ENCODE assay signal across 23 mouse cellular contexts in the genomic region with DNA sequence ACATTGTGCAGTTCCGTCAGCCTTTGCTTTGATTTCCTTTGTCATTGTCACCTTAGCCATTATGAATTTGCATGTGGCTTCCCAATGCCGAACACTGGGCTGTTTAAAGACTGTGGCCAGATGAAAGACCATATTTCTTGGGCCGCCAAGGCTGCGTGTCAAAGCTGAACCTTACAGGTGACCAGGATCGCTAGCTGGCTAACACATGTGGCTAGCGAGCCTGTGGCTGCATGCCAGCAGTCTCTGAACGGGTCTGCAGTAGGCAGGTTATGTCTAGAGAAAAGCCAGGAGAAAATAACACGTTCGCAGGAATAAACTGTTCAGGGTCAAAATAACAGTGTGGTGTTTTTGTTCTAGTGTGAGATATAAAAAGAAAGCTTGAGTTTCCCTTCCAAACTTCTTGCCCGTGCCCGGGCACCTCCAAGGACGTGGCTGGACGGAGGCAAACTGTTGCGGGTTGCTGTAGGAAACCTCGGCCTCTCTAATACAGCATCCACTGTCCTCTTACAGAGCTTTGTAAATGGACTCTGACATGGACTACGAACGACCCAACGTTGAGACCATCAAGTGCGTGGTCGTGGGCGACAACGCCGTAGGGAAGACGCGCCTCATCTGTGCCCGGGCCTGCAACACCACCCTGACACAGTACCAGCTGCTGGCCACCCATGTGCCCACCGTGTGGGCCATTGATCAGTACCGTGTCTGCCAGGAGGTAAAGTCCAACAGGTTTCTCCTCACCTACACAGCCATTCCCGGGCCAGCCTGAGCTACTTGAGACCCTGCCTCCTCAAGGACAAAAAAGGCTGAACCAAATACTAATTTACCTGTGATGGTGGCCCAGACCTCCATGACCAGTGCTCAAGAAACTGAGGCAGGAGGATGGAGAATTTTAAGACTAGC. TPM values are rescaled to one million over a fixed set of nuclear protein-coding genes. Genes with fewer than 3 reads are reported as not detected.
DNase-seq lines count a peak whose midpoint lies in the region; ATAC-seq and TF ChIP-seq lines count a peak whose summit lies in the region.
"Had no signal": no experiment of that assay in that cellular context is flagged by ENCODE, and none has a peak within 500 bp of the region (broad histone marks: within the 10 kb centered on the region; RNA-seq: fewer than 3 reads in every experiment).

No protein-coding gene starts in this region.

- TF ChIP-seq POLR2A in heart, adult 2 months (IDR thresholded peaks at IDR 0.05; ENCODE audit: insufficient read depth, low read depth, low read length): no peak

- H3K27ac ChIP-seq in heart, adult 2 months: peak overlapping the region; percentile 47
- H3K27ac ChIP-seq in hindbrain, embryonic 12.5 days: no peak overlapping the region
- H3K27ac ChIP-seq: forebrain, embryonic 10.5 days; hindbrain, postnatal 0 days; kidney, postnatal 0 days; liver, embryonic 13.5 days; neural tube, embryonic 12.5 days had no signal

- H3K36me3 ChIP-seq in heart, adult 2 months (ENCODE audit: control insufficient read depth, insufficient read depth, low read length): peaks cover 33% of the 10 kb centered on the region
- H3K36me3 ChIP-seq in hindbrain, embryonic 12.5 days: peaks cover 9% of the 10 kb centered on the region; the same call in 1 of the 2 replicates

- WGBS in heart, adult 2 months: 85% methylated on average over 29 of the region's 29 CpGs
- WGBS in hindbrain, embryonic 12.5 days: 92% methylated on average over 29 of the region's 29 CpGs

- H3K4me3 ChIP-seq in heart, adult 2 months: no peak overlapping the region
- no peak overlapping the region for H3K4me3 ChIP-seq in hindbrain, embryonic 12.5 days
- H3K4me3 ChIP-seq: forebrain, embryonic 10.5 days; liver, embryonic 13.5 days; neural tube, embryonic 12.5 days had no signal

- TF ChIP-seq EP300 in heart, adult 2 months (IDR thresholded peaks at IDR 0.05; ENCODE audit: insufficient read depth, low read depth, low read length): no peak

- no peak overlapping the region for H3K9ac ChIP-seq in heart, adult 2 months (ENCODE audit: low read depth, low read length)
- H3K9ac ChIP-seq in hindbrain, embryonic 12.5 days: no peak overlapping the region
- H3K9ac ChIP-seq: forebrain, postnatal 0 days; liver, embryonic 13.5 days; neural tube, embryonic 12.5 days had no signal

- H3K27me3 ChIP-seq in heart, adult 2 months (ENCODE audit: control insufficient read depth, insufficient read depth, low read length): no peaks in the 10 kb centered on the region
- H3K27me3 ChIP-seq in hindbrain, embryonic 12.5 days: no peaks in the 10 kb centered on the region
- H3K27me3 ChIP-seq: liver, embryonic 13.5 days; neural tube, embryonic 12.5 days had no signal

- no peak for TF ChIP-seq CTCF in heart, adult 2 months (IDR thresholded peaks at IDR 0.05)

- intact Hi-C loops in heart, adult 2 months (cut with DNase I): no loop called here

- no peaks in the 10 kb centered on the region for H3K9me3 ChIP-seq in hindbrain, embryonic 12.5 days (replicated peaks)
- H3K9me3 ChIP-seq: liver, embryonic 13.5 days; neural tube, embryonic 12.5 days had no signal

- no peak overlapping the region for H3K4me2 ChIP-seq in hindbrain, embryonic 12.5 days (replicated peaks)
- H3K4me2 ChIP-seq: liver, embryonic 13.5 days; midbrain, embryonic 11.5 days; neural tube, embryonic 12.5 days had no signal

- H3K79me2 ChIP-seq in heart, adult 2 months (replicated peaks; ENCODE audit: control insufficient read depth, insufficient read depth, low read length): peaks cover 6% of the 10 kb centered on the region

- ATAC-seq in hindbrain, embryonic 12.5 days (ENCODE audit: low FRiP score): no peak
- ATAC-seq: forebrain, postnatal 0 days; hindbrain, postnatal 0 days had no signal

- DNase-seq in heart, adult 2 months: no peak
- DNase-seq in heart, adult 8-10 months (ENCODE audit: low spot score): no peak
- peak; percentile 72 for DNase-seq in ovary, postnatal 36 days (ENCODE audit: low spot score)
- DNase-seq in ovary, postnatal 14 days (ENCODE audit: low spot score): no peak
- DNase-seq in kidney, postnatal 14 days: peak; percentile 64
- DNase-seq in lung, postnatal 14 days: no peak
- DNase-seq: adrenal gland, postnatal 25 days; cerebellum, adult 18-20 months; cerebellum, postnatal 36 days; forebrain, postnatal 0 days; heart, adult 18-20 months; layer of hippocampus, adult 9-11 months; liver, embryonic 13.5 days; right cerebral cortex, postnatal 25 days; thymus, postnatal 25 days had no signal

- H3K4me1 ChIP-seq in heart, adult 2 months (ENCODE audit: control insufficient read depth, insufficient read depth, low read length): peaks cover 26% of the 10 kb centered on the region
- H3K4me1 ChIP-seq in hindbrain, embryonic 12.5 days: peaks cover 7% of the 10 kb centered on the region

RNA-seq across cellular contexts. Expression of a gene that starts 35.6 kb away (rescaled TPM):
- total RNA-seq in heart, adult 2 months (2021): 1 to 10 TPM; 1.1 TPM
- 0.61 TPM in 2 replicates for polyA plus RNA-seq in heart, adult 2 months (2012; rRNA removed)
- 1 to 10 TPM in 2 of 4 experiments, under 1 TPM in 2; 0.75 to 1.7 (median 1.1) TPM for total RNA-seq in heart, adult 8-10 months (2022)
- 1.9 TPM in 2 replicates for polyA plus RNA-seq in hindbrain, embryonic 12.5 days (2016; fragmentation: Nextera tagmentation; extraction: Ambion mirVana)
- total RNA-seq: MEL; monocyte, adult 5-6 weeks had no signal

Comparison
In these comparisons a context has a peak if more than half of its experiments do, and no peak if none do; other contexts are left out.
1. DNase-seq: peak in ovary, postnatal 36 days (single experiment) and kidney, postnatal 14 days (single experiment); none in heart, adult 2 months (0 of 2), heart, adult 8-10 months (single experiment), ovary, postnatal 14 days (single experiment) and lung, postnatal 14 days (single experiment).